Mouse (Mus musculus) frontal cortex, postnatal 25 days (tissue): ENCODE measurements around the gene Rhobtb3.
"Not testable (repeated sequence)": the region's sequence is repeated elsewhere in the genome, so short reads cannot be mapped to it uniquely, and the experiment has no call there.

Experiments
- DNase-seq, 2 experiments: peaks; one replicate each; pipeline ENCODE4 v3.0.0; 2022; ENCODE audit warnings: low spot score in 2 of 2

Rhobtb3 gene

GRCm38 (mm10) chr13:75845519-75846166, 98.1 kb downstream of the Rhobtb3 start:
- no peak for DNase-seq

DNA sequence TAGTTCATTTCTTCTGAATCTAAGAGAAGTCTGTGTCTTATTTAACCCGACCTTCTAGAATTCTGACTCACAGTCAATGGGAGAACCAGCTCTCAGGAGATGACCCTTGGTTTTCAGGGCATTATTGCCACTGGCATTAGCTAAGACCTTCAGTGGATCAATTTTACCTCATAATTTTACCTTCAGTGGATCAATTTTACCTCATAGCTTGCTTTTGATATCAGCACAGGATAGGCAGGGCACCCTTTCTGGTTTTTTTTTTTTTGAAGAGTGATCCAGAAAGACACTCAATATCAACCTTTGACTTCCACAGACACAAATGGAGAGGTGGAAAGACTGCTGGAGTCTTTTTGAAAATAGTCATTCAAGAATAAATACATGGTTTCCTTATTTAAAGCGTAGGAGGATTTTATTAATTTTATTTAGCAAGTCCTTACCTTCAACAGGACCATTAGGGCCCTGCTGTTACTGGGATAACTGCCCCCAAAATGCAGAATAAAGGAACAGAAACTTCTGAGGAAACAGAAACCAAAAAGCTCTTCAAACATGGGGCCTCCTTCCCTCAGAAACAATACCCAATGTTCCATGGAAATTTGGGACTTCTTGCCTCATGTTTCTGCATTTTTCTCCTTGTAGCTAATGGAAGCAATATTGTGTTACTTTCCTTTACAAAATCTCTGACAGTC, 98.7 kb downstream of the Rhobtb3 start:
- DNase-seq: no peak

DNA sequence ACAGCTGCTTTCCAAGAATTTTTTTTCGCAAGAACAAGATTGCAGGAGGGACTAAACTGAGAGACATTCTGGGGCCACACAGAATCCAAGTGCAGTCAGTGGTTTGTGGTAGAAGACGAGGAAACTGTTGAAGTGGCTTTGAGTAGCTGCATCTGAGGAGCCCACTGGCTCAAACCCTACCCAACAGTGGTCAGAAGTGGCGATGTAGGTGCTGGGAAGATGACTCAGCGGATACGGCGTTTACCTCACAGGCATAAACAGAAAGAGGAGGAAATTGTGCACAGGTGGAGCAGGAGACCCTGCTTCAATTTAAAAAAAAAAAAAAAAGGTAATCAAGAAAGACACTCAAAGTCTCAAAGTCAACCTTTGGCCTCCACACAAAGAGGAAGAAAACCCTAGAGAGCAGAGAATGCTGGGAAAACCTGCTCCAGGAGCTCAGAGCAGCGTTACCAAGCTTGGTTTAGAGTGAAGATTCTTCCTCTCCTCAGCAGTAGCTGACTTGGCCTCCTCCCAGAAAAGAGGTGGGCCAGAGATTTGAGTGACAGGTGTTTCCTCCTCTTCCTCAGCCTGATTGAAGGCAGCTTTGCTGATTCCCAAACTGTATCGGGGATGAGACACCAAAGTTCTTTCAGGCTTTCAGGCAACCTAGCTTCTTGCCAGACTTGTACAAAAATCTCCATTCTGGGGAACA, 99.6 kb downstream of the Rhobtb3 start:
- no peak for DNase-seq

DNA sequence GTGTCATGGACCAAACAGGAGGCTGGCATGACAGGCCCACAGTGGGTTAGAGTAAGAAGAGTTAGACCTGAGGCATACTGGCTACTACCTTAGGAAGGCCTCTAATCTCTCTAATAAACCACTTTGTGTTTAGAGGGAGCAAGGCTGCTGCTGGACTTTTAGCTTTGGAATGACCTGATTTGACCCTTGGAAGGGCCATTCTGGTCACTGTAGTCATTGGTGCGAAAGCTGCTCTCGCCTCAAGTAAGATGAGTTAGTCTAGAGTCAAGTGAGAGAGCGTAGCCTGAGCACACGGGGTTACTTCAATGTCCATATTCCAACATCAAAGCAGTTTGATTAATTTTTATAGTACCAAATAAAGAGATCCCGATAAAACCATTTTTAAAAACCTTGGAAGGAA, 100.4 kb downstream of the Rhobtb3 start:
- DNase-seq: no peak

- DNase-seq: no peak
These were observed 101.8 kb downstream of the Rhobtb3 start for GRCm38 (mm10) chr13:75841950-75842349.

DNA sequence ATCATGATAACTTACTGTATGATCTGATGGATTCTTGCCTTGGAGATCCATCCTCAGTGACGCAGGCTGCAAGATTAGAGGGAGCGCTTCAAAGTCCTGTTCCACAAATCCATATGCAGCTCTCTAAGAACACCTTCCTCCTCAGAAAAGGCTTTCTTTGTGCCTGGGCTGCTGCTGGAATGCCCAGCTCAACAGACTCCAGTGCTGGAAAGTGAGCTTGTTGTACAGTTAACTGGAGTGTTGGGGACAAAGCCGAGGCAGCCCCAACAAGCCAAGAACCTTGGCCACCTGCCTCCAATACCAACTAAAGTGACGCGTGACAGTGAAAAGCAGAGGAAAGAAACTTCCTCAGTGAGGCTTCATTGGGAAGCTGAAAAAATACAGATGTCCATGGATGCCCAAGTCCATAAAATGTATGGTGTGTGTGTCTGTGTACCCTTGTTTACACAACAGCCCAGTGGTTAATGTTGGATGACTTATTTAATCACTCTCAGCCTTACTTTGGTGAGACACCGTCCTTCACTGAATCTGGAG, 102.9 kb downstream of the Rhobtb3 start:
- DNase-seq: no peak

- DNase-seq: peak; percentile 68 to 71
These were observed 103.8 kb downstream of the Rhobtb3 start, which contains the start of gene Glrx for GRCm38 (mm10) chr13:75839719-75840481. Glrx (plus strand) TSS chr13:75839868.

DNA sequence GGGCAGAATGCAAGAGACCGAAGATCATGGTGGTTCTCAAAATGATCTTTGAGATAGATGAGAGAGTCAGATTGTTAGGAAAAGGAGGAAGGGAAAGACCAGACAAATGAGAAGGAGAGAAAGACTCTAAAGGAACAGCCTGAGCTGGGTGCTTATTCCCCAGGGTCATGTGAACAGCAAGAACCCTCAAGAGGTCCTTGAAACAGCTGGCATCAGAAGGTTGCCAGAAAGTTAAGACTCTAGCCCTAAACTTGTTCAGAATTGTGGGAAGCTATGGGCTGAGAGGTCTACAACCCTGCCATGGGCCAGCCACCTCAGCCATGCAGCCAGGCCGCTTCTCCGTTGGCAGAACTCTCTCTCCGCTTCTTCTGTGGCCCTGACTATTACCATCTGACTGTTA, 105.2 kb downstream of the Rhobtb3 start:
- no peak for DNase-seq

- DNase-seq: no peak
These were observed 108.3 kb downstream of the Rhobtb3 start for GRCm38 (mm10) chr13:75835461-75835860.

DNA sequence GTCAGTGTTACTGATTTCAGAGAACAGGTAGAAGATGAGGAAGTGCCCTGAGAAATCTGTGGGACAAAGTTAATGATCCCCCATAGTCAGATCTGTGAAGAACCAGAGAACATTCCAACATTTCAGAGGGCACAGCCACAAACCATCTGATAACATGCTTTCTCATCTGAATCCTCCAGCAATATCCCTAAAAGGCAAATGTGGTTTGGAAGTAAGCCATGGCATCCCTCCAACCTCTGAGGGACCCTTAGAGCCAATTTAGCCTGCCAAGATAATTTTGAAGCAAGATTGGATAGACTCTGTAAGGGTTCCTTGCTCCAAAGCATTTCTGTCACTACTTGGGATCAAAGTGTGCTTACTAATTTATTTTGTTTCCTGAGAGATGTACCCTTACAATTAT, 110.2 kb downstream of the Rhobtb3 start:
- no peak for DNase-seq

GRCm38 (mm10) chr13:75832697-75833096, 111.0 kb downstream of the Rhobtb3 start:
- no peak for DNase-seq

GRCm38 (mm10) chr13:75831710-75832109, 112.0 kb downstream of the Rhobtb3 start:
- no peak for DNase-seq

- no peak for DNase-seq
These were observed 113.0 kb downstream of the Rhobtb3 start for GRCm38 (mm10) chr13:75830708-75831107.

DNA sequence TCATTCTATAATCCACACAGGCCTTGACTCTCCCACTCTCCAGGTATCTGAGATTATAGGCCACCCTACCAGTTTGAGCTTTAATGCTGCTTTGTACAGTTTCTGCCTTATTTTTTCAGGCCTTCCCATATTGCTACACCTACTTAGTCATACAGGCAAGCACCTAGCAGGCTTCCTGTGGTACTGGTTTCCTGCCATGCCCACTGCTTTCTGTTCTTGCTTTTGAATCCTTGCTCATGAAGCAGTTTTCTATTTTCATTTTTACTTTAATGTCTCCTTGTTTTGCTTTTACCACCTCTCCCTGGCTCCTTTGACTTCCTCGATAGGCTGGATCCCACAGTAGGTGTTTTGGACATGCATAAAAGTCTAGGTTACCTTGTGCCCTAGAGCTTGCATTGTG, 118.3 kb downstream of the Rhobtb3 start:
- no peak for DNase-seq

GRCm38 (mm10) chr13:75824611-75825319, 119.0 kb downstream of the Rhobtb3 start:
- no peak for DNase-seq

- no peak for DNase-seq
These were observed 120.5 kb downstream of the Rhobtb3 start for GRCm38 (mm10) chr13:75823201-75823600.

DNA sequence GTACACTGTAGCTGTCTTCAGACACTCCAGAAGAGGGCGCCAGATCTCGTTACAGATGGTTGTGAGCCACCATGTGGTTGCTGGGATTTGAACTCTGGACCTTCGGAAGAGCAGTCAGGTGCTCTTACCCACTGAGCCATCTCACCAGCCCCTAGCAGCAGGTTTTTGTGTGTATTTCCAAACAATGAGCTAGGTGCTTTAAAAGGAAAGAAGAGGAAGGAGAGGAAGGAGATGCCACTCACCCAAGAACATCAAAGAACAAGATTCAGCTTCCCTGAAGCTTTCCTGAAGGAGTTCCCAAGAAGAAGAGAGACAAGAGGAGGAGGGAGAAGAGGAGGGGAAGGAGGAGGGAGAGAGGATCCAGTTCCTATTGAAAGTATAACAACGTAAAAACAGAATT, 121.4 kb downstream of the Rhobtb3 start:
- not testable (repeated sequence) for DNase-seq

- DNase-seq: no peak
These were observed 123.8 kb downstream of the Rhobtb3 start for GRCm38 (mm10) chr13:75819898-75820297.
